Mouse (Mus musculus) midbrain, embryonic 13.5 days (tissue): ENCODE data around the gene Kcnmb4. TPM values are rescaled to one million over a fixed set of nuclear protein-coding genes. Genes with fewer than 3 reads are reported as not detected.

Source experiments
- ATAC-seq: fragments of 200-750 bp; cut with Nextera tagmentation; 2 replicates; pipeline ENCODE4 v1.8.0; 2017; ENCODE audit warnings: mild to moderate bottlenecking, moderate TSS enrichment, moderate library complexity
- H3K27ac ChIP-seq: fragments of 300-500 bp; sonication (generic); 2 replicates; pipeline ENCODE4 v1.5.1; 2015; ENCODE audit warnings: inconsistent platforms, mild to moderate bottlenecking, moderate library complexity
- H3K27me3 ChIP-seq: fragments of 300-500 bp; sonication (generic); 2 replicates; pipeline ENCODE4 v1.6.1; 2015; ENCODE audit warnings: mild to moderate bottlenecking, inconsistent platforms
- H3K36me3 ChIP-seq: fragments of 300-500 bp; sonication (generic); 2 replicates; pipeline ENCODE4 v1.6.1; 2015; ENCODE audit warnings: mild to moderate bottlenecking, inconsistent platforms
- H3K4me1 ChIP-seq: fragments of 300-500 bp; sonication (generic); replicated peaks from 2 replicates; pipeline ENCODE4 v1.6.1; 2015; ENCODE audit warnings: inconsistent platforms
- H3K4me2 ChIP-seq: fragments of 300-500 bp; sonication (generic); replicated peaks from 2 replicates; pipeline ENCODE4 v1.6.1; 2015; ENCODE audit warnings: moderate library complexity, mild to moderate bottlenecking, inconsistent platforms
- H3K4me3 ChIP-seq: fragments of 300-500 bp; sonication (generic); replicated peaks from 2 replicates; pipeline ENCODE4 v1.5.1; 2015; ENCODE audit warnings: mild to moderate bottlenecking, inconsistent platforms
- H3K9ac ChIP-seq: fragments of 300-500 bp; sonication (generic); replicated peaks from 2 replicates; pipeline ENCODE4 v1.6.1; 2015; ENCODE audit warnings: mild to moderate bottlenecking, inconsistent platforms
- H3K9me3 ChIP-seq: fragments of 300-500 bp; sonication (generic); 2 replicates; pipeline ENCODE4 v1.6.1; 2016; ENCODE audit warnings: mild to moderate bottlenecking, inconsistent platforms
- WGBS: fragments of 180-500 bp; shearing (Covaris S2); methylation state at CpG from one replicate; pipeline ENCODE4 v1.1.7; 2015; 5-methylcytosine and 5-hydroxymethylcytosine counted together
- polyA plus RNA-seq: library from polyadenylated mRNA; unstranded; fragments of >200 nt; fragmentation: Nextera tagmentation; extraction: Ambion mirVana; gene quantifications from 2 replicates; pipeline ENCODE4 v1.2.1, GENCODE M21; 2015

Gene Kcnmb4
- polyA plus RNA-seq, 1 experiment from 2014 or later: 12.9 TPM

GRCm38 (mm10) chr10:116476559-116476958 lies 2.9 kb upstream of the Kcnmb4 start:
- Histone ChIP-seq H3K4me3 (no peak overlapping the region), H3K36me3 (no peaks in the 10 kb centered on the region; the same call in 1 of the 2 replicates), H3K27ac (no peak overlapping the region), H3K4me2 (no peak overlapping the region), H3K4me1 (peaks cover 26% of the 10 kb centered on the region), H3K27me3 (0 out of 2 replicates have a peak, but pooled peaks cover 4% of the 10 kb centered on the region), H3K9me3 (no peaks in the 10 kb centered on the region), H3K9ac (no peak overlapping the region)
- WGBS: 93% methylated on average over 3 of the region's 3 CpGs
- no peak for ATAC-seq

- Histone ChIP-seq H3K4me1 (peaks cover 28% of the 10 kb centered on the region), H3K27ac (no peak overlapping the region), H3K9me3 (no peaks in the 10 kb centered on the region), H3K4me2 (no peak overlapping the region), H3K27me3 (0 out of 2 replicates have a peak, but pooled peaks cover 4% of the 10 kb centered on the region), H3K9ac (no peak overlapping the region), H3K36me3 (no peaks in the 10 kb centered on the region; the same call in 1 of the 2 replicates), H3K4me3 (no peak overlapping the region)
- WGBS: 82% methylated on average over 6 of the region's 6 CpGs
- no peak for ATAC-seq
Measured at GRCm38 (mm10) chr10:116475725-116476124, 2.0 kb upstream of the Kcnmb4 start.

GRCm38 (mm10) chr10:116473071-116473758 lies 463 bp downstream of the Kcnmb4 start:
- under 1% methylated on average over 56 of the region's 78 CpGs for whole genome bisulfite sequencing
- H3K9ac ChIP-seq: peak overlapping the region; percentile 82
- peak overlapping the region; percentile 56 for H3K4me3 ChIP-seq
- H3K27me3 ChIP-seq: 0 out of 2 replicates have a peak, but pooled peaks cover 4% of the 10 kb centered on the region
- H3K9me3 ChIP-seq: no peaks in the 10 kb centered on the region
- peak overlapping the region; percentile 90 for H3K4me2 ChIP-seq
- peaks cover 30% of the 10 kb centered on the region for H3K4me1 ChIP-seq
- peak; percentile 82 for ATAC-seq
- H3K36me3 ChIP-seq: no peaks in the 10 kb centered on the region
- peak overlapping the region; percentile 88 for H3K27ac ChIP-seq

GRCm38 (mm10) chr10:116472579-116472978 lies 1.1 kb downstream of the Kcnmb4 start:
- H3K4me1 ChIP-seq: peaks cover 30% of the 10 kb centered on the region
- H3K9ac ChIP-seq: peak overlapping the region; percentile 82
- H3K27ac ChIP-seq: no peak overlapping the region
- no peak; the same call in 1 of the 2 replicates for ATAC-seq
- 0 out of 2 replicates have a peak, but pooled peaks cover 4% of the 10 kb centered on the region for H3K27me3 ChIP-seq
- 14% methylated on average over 5 of the region's 5 CpGs for WGBS
- peak overlapping the region; percentile 90 for H3K4me2 ChIP-seq
- no peaks in the 10 kb centered on the region for H3K36me3 ChIP-seq
- H3K9me3 ChIP-seq: no peaks in the 10 kb centered on the region
- peak overlapping the region; percentile 56 for H3K4me3 ChIP-seq

DNA sequence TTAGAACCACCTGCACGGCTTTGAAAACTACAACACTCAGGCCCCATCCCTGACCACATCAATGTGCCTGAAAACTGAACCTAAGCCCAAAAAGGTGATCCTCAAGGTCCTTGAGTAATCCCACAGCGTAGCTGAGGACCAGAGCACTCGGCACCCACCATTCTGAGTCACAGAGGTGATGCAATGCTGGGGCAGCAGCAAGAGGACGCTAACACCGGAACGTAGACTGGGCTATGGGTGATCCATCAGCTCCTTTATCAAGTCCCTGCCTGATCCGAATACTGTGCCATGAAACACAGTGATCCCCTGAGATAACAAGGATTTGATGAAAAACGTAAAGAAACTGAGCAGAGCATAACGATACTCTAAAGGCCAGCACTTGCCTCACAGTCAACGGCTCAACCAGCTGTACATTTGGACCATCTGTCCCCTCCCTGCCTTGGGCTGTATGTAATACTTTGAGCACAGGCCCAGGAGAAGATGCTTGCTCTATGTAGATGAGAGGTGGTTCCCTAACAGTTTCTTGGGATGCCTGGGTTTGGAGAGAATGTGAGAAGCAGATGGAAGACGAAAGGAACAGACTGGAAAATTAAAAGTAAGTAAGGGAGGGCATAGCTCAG lies 3.3 kb downstream of the Kcnmb4 start:
- Histone ChIP-seq H3K36me3 (no peaks in the 10 kb centered on the region), H3K27me3 (no peaks in the 10 kb centered on the region), H3K27ac (no peak overlapping the region), H3K9me3 (no peaks in the 10 kb centered on the region), H3K4me3 (no peak overlapping the region), H3K4me2 (no peak overlapping the region), H3K9ac (no peak overlapping the region), H3K4me1 (peaks cover 30% of the 10 kb centered on the region)
- 84% methylated on average over 11 of the region's 11 CpGs for WGBS
- no peak for ATAC-seq

- peaks cover 4% of the 10 kb centered on the region for H3K9me3 ChIP-seq
- H3K4me1 ChIP-seq: peaks cover 19% of the 10 kb centered on the region
- no peak overlapping the region for H3K9ac ChIP-seq
- no peak overlapping the region for H3K4me2 ChIP-seq
- H3K36me3 ChIP-seq: no peaks in the 10 kb centered on the region
- WGBS: 91% methylated on average over 5 of the region's 5 CpGs
- no peak for ATAC-seq
- no peaks in the 10 kb centered on the region for H3K27me3 ChIP-seq
- H3K27ac ChIP-seq: no peak overlapping the region
- no peak overlapping the region for H3K4me3 ChIP-seq
Measured at GRCm38 (mm10) chr10:116468094-116468493, 5.6 kb downstream of the Kcnmb4 start.

- Histone ChIP-seq H3K4me3 (no peak overlapping the region), H3K27ac (no peak overlapping the region), H3K4me2 (no peak overlapping the region), H3K9me3 (peaks cover 8% of the 10 kb centered on the region), H3K9ac (no peak overlapping the region), H3K27me3 (no peaks in the 10 kb centered on the region), H3K4me1 (no peaks in the 10 kb centered on the region), H3K36me3 (no peaks in the 10 kb centered on the region)
- WGBS: 93% methylated on average over 12 of the region's 12 CpGs
- no peak for ATAC-seq
Measured at GRCm38 (mm10) chr10:116463753-116464345, 9.8 kb downstream of the Kcnmb4 start.

- H3K4me3 ChIP-seq: no peak overlapping the region
- ATAC-seq: no peak
- no peak overlapping the region for H3K27ac ChIP-seq
- H3K27me3 ChIP-seq: no peaks in the 10 kb centered on the region
- H3K9me3 ChIP-seq: peaks cover 8% of the 10 kb centered on the region
- 91% methylated on average over 9 of the region's 9 CpGs for WGBS
- peaks cover 2% of the 10 kb centered on the region; the same call in 1 of the 2 replicates for H3K36me3 ChIP-seq
- H3K4me2 ChIP-seq: no peak overlapping the region
- no peak overlapping the region for H3K9ac ChIP-seq
- H3K4me1 ChIP-seq: no peaks in the 10 kb centered on the region
Measured at GRCm38 (mm10) chr10:116461443-116461842, 12.2 kb downstream of the Kcnmb4 start.

- Histone ChIP-seq H3K9me3 (peaks cover 7% of the 10 kb centered on the region), H3K4me3 (no peak overlapping the region), H3K36me3 (peaks cover 10% of the 10 kb centered on the region; the same call in 1 of the 2 replicates), H3K4me2 (no peak overlapping the region), H3K27me3 (no peaks in the 10 kb centered on the region), H3K9ac (no peak overlapping the region), H3K27ac (no peak overlapping the region), H3K4me1 (no peaks in the 10 kb centered on the region)
- WGBS: 96% methylated on average over 9 of the region's 9 CpGs
- ATAC-seq: no peak
Measured at GRCm38 (mm10) chr10:116458786-116459185, 14.9 kb downstream of the Kcnmb4 start.

- H3K4me1 ChIP-seq: no peaks in the 10 kb centered on the region
Measured at GRCm38 (mm10) chr10:116452771-116453170, 20.9 kb downstream of the Kcnmb4 start.

GRCm38 (mm10) chr10:116450621-116451020 lies 23.1 kb downstream of the Kcnmb4 start:
- Histone ChIP-seq H3K9ac (no peak overlapping the region), H3K27me3 (no peaks in the 10 kb centered on the region), H3K27ac (no peak overlapping the region), H3K4me2 (no peak overlapping the region), H3K4me3 (no peak overlapping the region), H3K36me3 (peaks cover 7% of the 10 kb centered on the region; the same call in 1 of the 2 replicates), H3K9me3 (peaks cover 4% of the 10 kb centered on the region; the same call in 1 of the 2 replicates), H3K4me1 (no peaks in the 10 kb centered on the region)
- ATAC-seq: no peak
- 80% methylated on average over 9 of the region's 9 CpGs for WGBS

More at GRCm38 (mm10) chr10:116452771-116453170, 20.9 kb downstream of the Kcnmb4 start:
- Histone ChIP-seq H3K9me3 (peaks cover 4% of the 10 kb centered on the region; the same call in 1 of the 2 replicates), H3K4me2 (no peak overlapping the region), H3K4me3 (no peak overlapping the region), H3K27ac (no peak overlapping the region), H3K36me3 (peaks cover 14% of the 10 kb centered on the region; the same call in 1 of the 2 replicates), H3K9ac (no peak overlapping the region), H3K27me3 (no peaks in the 10 kb centered on the region)
- 96% methylated on average over 7 of the region's 7 CpGs for WGBS
- ATAC-seq: no peak

- no peak overlapping the region for H3K4me3 ChIP-seq
- no peak overlapping the region for H3K4me2 ChIP-seq
- no peak overlapping the region for H3K9ac ChIP-seq
- no peaks in the 10 kb centered on the region for H3K27me3 ChIP-seq
- peaks cover 4% of the 10 kb centered on the region; the same call in 1 of the 2 replicates for H3K9me3 ChIP-seq
- 97% methylated on average over 12 of the region's 12 CpGs for WGBS
- peaks cover 14% of the 10 kb centered on the region for H3K36me3 ChIP-seq
- no peak overlapping the region for H3K27ac ChIP-seq
- ATAC-seq: no peak
- H3K4me1 ChIP-seq: no peaks in the 10 kb centered on the region
Measured at GRCm38 (mm10) chr10:116448166-116448565, 25.5 kb downstream of the Kcnmb4 start.
